Mouse (Mus musculus) gastrocnemius, postnatal 25 days (tissue): Measurements from ENCODE around the gene Cmklr1. TPM values are rescaled to one million over a fixed set of nuclear protein-coding genes. Genes with fewer than 3 reads are reported as not detected.
"Not testable (repeated sequence)": the region's sequence is repeated elsewhere in the genome, so short reads cannot be mapped to it uniquely, and the experiment has no call there.

ENCODE experiments used
- DNase-seq: peaks from one replicate; pipeline ENCODE4 v3.0.0; 2022
- total RNA-seq, 2 experiments: library from RNA; stranded (reverse); gene quantifications; 1 replicate in 1 of 2; 2 replicates in 1 of 2; pipeline ENCODE4 v1.2.3; 2021

Gene Cmklr1
- total RNA-seq, 2 experiments from 2014 or later = 14.6 to 15.4 TPM

DNA sequence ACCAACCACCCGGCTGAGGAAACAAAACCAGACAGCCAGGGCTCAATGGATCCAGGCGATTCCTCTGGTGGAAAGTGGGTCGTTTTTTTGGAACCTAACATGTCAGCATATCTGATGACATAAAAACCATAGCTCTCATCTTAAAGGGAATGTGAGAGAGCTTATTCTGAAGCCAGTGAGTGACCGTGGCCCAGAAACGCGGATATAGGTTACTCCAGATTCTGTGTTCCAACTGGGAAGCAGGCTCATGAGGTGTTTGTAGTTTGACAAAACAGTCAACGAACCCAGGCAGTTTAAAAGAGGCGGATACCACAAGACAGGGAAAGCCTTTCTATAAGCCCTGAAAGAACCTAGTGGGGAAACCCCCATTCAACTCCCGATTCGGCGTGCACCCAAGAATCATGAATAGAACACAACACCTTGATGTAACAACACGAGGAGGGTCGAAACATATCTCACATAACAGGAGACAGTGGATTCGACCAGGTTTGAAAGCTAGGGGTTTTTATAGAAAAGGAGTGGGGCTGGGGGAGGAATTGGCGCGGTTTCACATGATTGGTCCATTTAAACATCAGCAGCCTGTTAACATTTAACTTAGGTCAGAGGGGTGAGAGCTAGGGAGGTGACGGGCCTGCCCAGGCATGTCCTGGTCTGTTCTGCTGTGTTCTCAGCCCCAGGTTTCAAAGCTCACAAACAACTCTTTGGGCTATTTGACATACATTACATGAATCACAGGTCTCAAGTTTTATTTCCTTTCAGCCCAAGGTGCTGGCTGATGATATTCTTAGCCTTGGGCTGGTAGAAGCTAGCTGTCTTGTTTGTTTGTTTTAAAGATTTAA is 64.4 kb downstream of the Cmklr1 start:
- DNase-seq = not testable (repeated sequence)

- DNase-seq = no peak
These were observed 65.8 kb downstream of the Cmklr1 start for GRCm38 (mm10) chr5:113584439-113584838.

DNA sequence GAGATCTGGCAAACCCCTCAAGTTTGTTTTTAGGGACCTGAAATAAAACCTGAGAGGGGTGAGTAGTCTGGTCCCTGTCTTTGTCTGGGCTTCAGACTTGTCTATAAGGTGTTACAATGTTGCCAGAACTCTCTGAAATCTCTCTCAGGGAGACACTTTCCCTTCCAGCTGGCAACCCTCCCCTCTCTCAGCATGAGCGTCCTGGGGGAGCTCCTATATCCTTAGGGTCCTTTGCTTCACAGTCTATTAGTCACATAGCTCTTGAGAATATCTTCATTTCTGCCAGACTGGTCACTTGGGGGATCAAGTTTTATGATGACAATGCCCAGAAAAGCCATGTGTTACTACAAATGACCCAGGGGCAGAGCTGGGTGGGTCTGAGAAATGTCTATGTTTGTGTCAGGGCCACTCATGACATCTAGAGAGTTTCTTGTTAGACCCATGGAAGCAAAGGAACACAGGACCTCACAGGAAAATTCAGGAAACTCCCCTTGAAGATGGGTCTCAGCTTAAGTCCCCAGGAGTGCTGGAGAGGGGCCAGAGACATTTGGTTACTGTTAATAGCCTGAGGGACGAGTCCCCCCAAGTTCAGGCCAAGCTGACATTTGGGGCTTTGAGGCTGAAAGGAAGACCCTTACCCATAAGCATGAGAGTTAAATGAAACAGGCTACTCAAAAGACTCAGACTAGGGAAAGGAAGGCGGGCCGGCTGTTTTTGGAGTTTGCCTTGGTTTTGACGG is 66.6 kb downstream of the Cmklr1 start:
- DNase-seq = no peak

DNA sequence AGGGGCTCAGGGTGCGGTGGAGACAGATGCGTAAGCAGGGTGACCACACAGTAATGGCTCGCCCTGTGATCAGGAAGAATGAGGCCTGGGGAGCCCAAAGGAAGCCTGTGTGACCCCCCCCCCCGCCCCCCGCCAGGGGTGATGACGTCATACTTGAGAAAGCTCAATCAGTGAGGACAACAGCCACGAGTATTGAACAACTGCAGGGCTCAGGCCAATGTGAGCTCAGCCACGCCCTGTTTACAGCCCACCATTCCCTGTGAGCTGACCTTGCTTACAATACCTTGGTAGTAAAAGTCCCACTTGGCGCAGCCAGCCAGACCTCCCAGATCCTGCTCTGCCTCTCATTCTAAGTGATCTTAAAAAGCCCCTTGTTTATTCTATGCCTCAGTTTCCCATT is 69.4 kb downstream of the Cmklr1 start:
- DNase-seq = no peak

DNA sequence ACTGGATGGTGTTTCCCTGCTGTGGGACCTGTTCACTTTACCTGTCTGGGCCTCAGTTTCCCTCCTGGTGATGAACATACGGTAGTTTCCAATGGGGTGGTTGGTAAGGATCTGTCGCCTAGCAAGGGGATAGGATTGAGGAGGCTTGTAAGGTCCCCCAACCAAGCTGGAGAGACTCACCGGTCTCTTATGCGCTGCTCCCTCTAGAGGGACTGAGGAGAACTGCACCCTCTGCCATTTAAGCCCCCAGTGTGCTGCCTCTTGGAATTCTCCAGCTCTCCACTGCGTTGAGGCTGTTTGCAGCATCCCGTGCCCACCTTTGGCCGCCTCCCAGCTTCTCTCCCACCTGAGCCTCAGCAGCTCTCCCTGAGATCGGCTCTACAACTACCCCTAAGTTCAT is 70.0 kb downstream of the Cmklr1 start:
- no peak for DNase-seq

DNA sequence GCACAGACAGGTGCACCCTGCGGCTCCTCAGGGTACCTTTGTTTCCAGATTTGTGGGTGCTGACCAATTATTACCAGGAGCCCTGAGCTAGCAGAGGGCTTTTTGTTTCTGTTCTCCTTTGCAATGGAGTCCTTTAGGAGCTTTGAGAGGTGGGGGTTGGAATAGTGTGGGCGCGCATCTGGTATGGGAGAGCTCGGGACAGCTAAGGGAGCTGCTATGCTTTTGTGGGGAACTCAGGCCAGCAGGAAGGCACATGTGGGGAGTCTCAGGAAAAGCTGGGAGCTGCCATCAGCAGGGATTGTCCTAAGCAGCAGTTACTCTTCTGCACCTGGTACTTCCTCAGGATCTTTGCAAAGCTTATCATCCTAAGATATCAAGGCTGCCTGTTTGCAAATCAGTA is 71.1 kb downstream of the Cmklr1 start:
- DNase-seq = no peak

- no peak for DNase-seq
These were observed 71.8 kb downstream of the Cmklr1 start for GRCm38 (mm10) chr5:113578428-113578827.

GRCm38 (mm10) chr5:113577555-113577954 is 72.7 kb downstream of the Cmklr1 start:
- no peak for DNase-seq

- no peak for DNase-seq
These were observed 80.0 kb downstream of the Cmklr1 start for GRCm38 (mm10) chr5:113570056-113570717.

DNA sequence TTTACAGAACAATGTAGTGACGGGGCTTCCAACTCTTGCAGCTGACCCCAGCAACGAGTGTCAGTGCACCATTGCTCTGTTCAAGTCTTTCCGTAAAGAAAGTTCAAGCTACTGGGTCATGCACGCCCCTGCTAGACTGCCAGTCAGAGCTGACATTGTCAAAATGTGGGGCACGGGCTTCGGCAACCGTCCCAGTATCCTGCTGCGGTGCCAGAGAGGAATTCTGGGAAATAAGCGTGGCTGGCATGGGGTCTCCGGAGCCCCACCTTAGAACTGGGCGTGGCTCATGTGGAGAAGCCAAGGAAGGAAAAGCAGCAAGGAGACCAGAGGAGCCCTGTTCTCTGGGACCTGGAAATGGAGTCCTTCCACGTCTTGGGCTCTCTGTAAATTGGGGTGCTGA is 84.4 kb downstream of the Cmklr1 start:
- DNase-seq = no peak

GRCm38 (mm10) chr5:113565101-113565854 is 84.9 kb downstream of the Cmklr1 start:
- no peak for DNase-seq

- DNase-seq = no peak
These were observed 85.8 kb downstream of the Cmklr1 start for GRCm38 (mm10) chr5:113564463-113564862.

Other genes with a start within 250 kb of the Cmklr1 start
- gene Wscd2, start 160.1 kb downstream of the Cmklr1 start, total RNA-seq = under 1 TPM; 0.31 to 0.46 TPM
- gene 1700069L16Rik, start 74.3 kb upstream of the Cmklr1 start, total RNA-seq = not detected
- 1 to 10 TPM; 4.8 to 5.9 TPM for gene Ficd, start 85.4 kb upstream of the Cmklr1 start, total RNA-seq
- gene Sart3, start 122.1 kb upstream of the Cmklr1 start, total RNA-seq = 1 to 10 TPM; 5.8 to 8.2 TPM
- 100 to 1,000 TPM; 126 to 135 TPM for gene Iscu, start 122.3 kb upstream of the Cmklr1 start, total RNA-seq
- gene Tmem119, start 150.1 kb upstream of the Cmklr1 start, total RNA-seq = 1 to 10 TPM; 3.0 to 3.6 TPM
- 1 to 10 TPM in 1 of 2 experiments, under 1 TPM in 1; 0.43 to 1.2 TPM for gene Selplg, start 182.2 kb upstream of the Cmklr1 start, total RNA-seq